Mouse (Mus musculus): ENCODE measurements around the gene Tmem158. TPM values are rescaled to one million over a fixed set of nuclear protein-coding genes. Genes with fewer than 3 reads are reported as not detected.

Tmem158 gene
- polyA plus RNA-seq (2015; fragmentation: Nextera tagmentation; extraction: Ambion mirVana), result 15.1 and 16.8 TPM in 2 replicates

GRCm38 (mm10) chr9:123260611-123261021 lies at the start of gene Tmem158:
Tmem158 (minus strand) TSS chr9:123260764.
- H3K9ac ChIP-seq (ENCODE audit: low read length), result peak within 1 kb of the TSS; percentile 69
- WGBS, result 0% methylated on average over 39 of the region's 40 CpGs
- no peaks in the 10 kb centered on the region for H3K4me1 ChIP-seq (replicated peaks; ENCODE audit: control insufficient read depth, insufficient read depth)
- no peak for TF ChIP-seq EP300 (optimal IDR thresholded peaks at IDR 0.05)
- TF ChIP-seq CTCF (IDR thresholded peaks at IDR 0.05; ENCODE audit: low read depth), result no peak
- peak within 1 kb of the TSS; percentile 98 for H3K4me2 ChIP-seq (replicated peaks; ENCODE audit: low read depth)
- H3K36me3 ChIP-seq (ENCODE audit: control insufficient read depth, insufficient read depth, low read length), result no peaks in the 10 kb centered on the region
- ATAC-seq (ENCODE audit: low FRiP score, low TSS enrichment) (peak; percentile 78), DNase-seq (ENCODE audit: low spot score) (peak; percentile 86)
- peak within 1 kb of the TSS; percentile 72 for H3K4me3 ChIP-seq (ENCODE audit: low read depth, low read length)
- peak within 1 kb of the TSS; percentile 61 for H3K27ac ChIP-seq (replicated peaks)
- no peaks in the 10 kb centered on the region for H3K9me3 ChIP-seq (ENCODE audit: control insufficient read depth, low read length)
- H3K27me3 ChIP-seq (ENCODE audit: control insufficient read depth, insufficient read depth, low read length), result no peaks in the 10 kb centered on the region

GRCm38 (mm10) chr9:123309685-123310365 lies 49.3 kb upstream of the Tmem158 start:
- peak; percentile 64; the same call in 1 of the 2 replicates for ATAC-seq (ENCODE audit: low FRiP score, low TSS enrichment)
- DNase-seq (ENCODE audit: low spot score), result peak; percentile 25
- no peaks in the 10 kb centered on the region for H3K27me3 ChIP-seq (ENCODE audit: control insufficient read depth, insufficient read depth, low read length)
- no peaks in the 10 kb centered on the region for H3K9me3 ChIP-seq (ENCODE audit: control insufficient read depth, low read length)
- H3K9ac ChIP-seq (ENCODE audit: low read length), result no peak overlapping the region
- H3K4me3 ChIP-seq (ENCODE audit: low read depth, low read length), result no peak overlapping the region
- no peak overlapping the region for H3K4me2 ChIP-seq (replicated peaks; ENCODE audit: low read depth)
- H3K4me1 ChIP-seq (replicated peaks; ENCODE audit: control insufficient read depth, insufficient read depth), result 0 out of 2 replicates have a peak, but pooled peaks cover 4% of the 10 kb centered on the region
- no peaks in the 10 kb centered on the region for H3K36me3 ChIP-seq (ENCODE audit: control insufficient read depth, insufficient read depth, low read length)
- WGBS, result 35% methylated on average over 2 of the region's 2 CpGs
- no peak for TF ChIP-seq EP300 (optimal IDR thresholded peaks at IDR 0.05)
- H3K27ac ChIP-seq (replicated peaks), result no peak overlapping the region

- Histone ChIP-seq H3K9me3 (ENCODE audit: control insufficient read depth, low read length) (no peaks in the 10 kb centered on the region), H3K27ac (replicated peaks) (no peak overlapping the region), H3K27me3 (ENCODE audit: control insufficient read depth, insufficient read depth, low read length) (no peaks in the 10 kb centered on the region), H3K36me3 (ENCODE audit: control insufficient read depth, insufficient read depth, low read length) (no peaks in the 10 kb centered on the region), H3K4me1 (replicated peaks; ENCODE audit: control insufficient read depth, insufficient read depth) (0 out of 2 replicates have a peak, but pooled peaks cover 4% of the 10 kb centered on the region), H3K4me2 (replicated peaks; ENCODE audit: low read depth) (no peak overlapping the region), H3K9ac (ENCODE audit: low read length) (no peak overlapping the region), H3K4me3 (ENCODE audit: low read depth, low read length) (no peak overlapping the region)
- peak; percentile 16 for DNase-seq (ENCODE audit: low spot score)
- peak; percentile 45; the same call in 1 of the 2 replicates for ATAC-seq (ENCODE audit: low FRiP score, low TSS enrichment)
- 11% methylated on average over 5 of the region's 5 CpGs for WGBS
- TF ChIP-seq CTCF (IDR thresholded peaks at IDR 0.05; ENCODE audit: low read depth) (no peak), EP300 (optimal IDR thresholded peaks at IDR 0.05) (no peak)
Measured at GRCm38 (mm10) chr9:123309073-123309472, 48.5 kb upstream of the Tmem158 start.

- no peak overlapping the region for H3K4me3 ChIP-seq (ENCODE audit: low read depth, low read length)
Measured at GRCm38 (mm10) chr9:123304917-123305316, 44.4 kb upstream of the Tmem158 start.

GRCm38 (mm10) chr9:123303952-123304351 lies 43.4 kb upstream of the Tmem158 start:
- H3K9ac ChIP-seq (ENCODE audit: low read length), result no peak overlapping the region
- no peak for TF ChIP-seq EP300 (optimal IDR thresholded peaks at IDR 0.05)
- TF ChIP-seq CTCF (IDR thresholded peaks at IDR 0.05; ENCODE audit: low read depth), result no peak
- H3K4me2 ChIP-seq (replicated peaks; ENCODE audit: low read depth), result no peak overlapping the region
- no peak overlapping the region for H3K27ac ChIP-seq (replicated peaks)
- no peak for ATAC-seq (ENCODE audit: low FRiP score, low TSS enrichment)
- DNase-seq (ENCODE audit: low spot score), result peak; percentile 17
- no peaks in the 10 kb centered on the region for H3K36me3 ChIP-seq (ENCODE audit: control insufficient read depth, insufficient read depth, low read length)
- 78% methylated on average over 7 of the region's 7 CpGs for WGBS
- no peaks in the 10 kb centered on the region for H3K9me3 ChIP-seq (ENCODE audit: control insufficient read depth, low read length)
- no peak overlapping the region for H3K4me3 ChIP-seq (ENCODE audit: low read depth, low read length)
- no peaks in the 10 kb centered on the region for H3K4me1 ChIP-seq (replicated peaks; ENCODE audit: control insufficient read depth, insufficient read depth)
- H3K27me3 ChIP-seq (ENCODE audit: control insufficient read depth, insufficient read depth, low read length), result no peaks in the 10 kb centered on the region

More at GRCm38 (mm10) chr9:123304917-123305316, 44.4 kb upstream of the Tmem158 start:
- TF ChIP-seq CTCF (IDR thresholded peaks at IDR 0.05; ENCODE audit: low read depth) (no peak), EP300 (optimal IDR thresholded peaks at IDR 0.05) (no peak)
- ATAC-seq (ENCODE audit: low FRiP score, low TSS enrichment) (no peak), DNase-seq (ENCODE audit: low spot score) (no peak)
- H3K27me3 ChIP-seq (ENCODE audit: control insufficient read depth, insufficient read depth, low read length), result no peaks in the 10 kb centered on the region
- H3K36me3 ChIP-seq (ENCODE audit: control insufficient read depth, insufficient read depth, low read length), result no peaks in the 10 kb centered on the region
- H3K27ac ChIP-seq (replicated peaks), result no peak overlapping the region
- H3K4me2 ChIP-seq (replicated peaks; ENCODE audit: low read depth), result no peak overlapping the region
- no peak overlapping the region for H3K9ac ChIP-seq (ENCODE audit: low read length)
- 0 out of 2 replicates have a peak, but pooled peaks cover 4% of the 10 kb centered on the region for H3K4me1 ChIP-seq (replicated peaks; ENCODE audit: control insufficient read depth, insufficient read depth)
- H3K9me3 ChIP-seq (ENCODE audit: control insufficient read depth, low read length), result no peaks in the 10 kb centered on the region
- 61% methylated on average over 8 of the region's 8 CpGs for WGBS

GRCm38 (mm10) chr9:123302759-123303313 lies 42.3 kb upstream of the Tmem158 start:
- WGBS, result 88% methylated on average over 2 of the region's 2 CpGs
- ATAC-seq (ENCODE audit: low FRiP score, low TSS enrichment), result no peak
- no peaks in the 10 kb centered on the region for H3K9me3 ChIP-seq (ENCODE audit: control insufficient read depth, low read length)
- TF ChIP-seq EP300 (optimal IDR thresholded peaks at IDR 0.05), result no peak
- TF ChIP-seq CTCF (IDR thresholded peaks at IDR 0.05; ENCODE audit: low read depth), result no peak
- H3K4me1 ChIP-seq (replicated peaks; ENCODE audit: control insufficient read depth, insufficient read depth), result no peaks in the 10 kb centered on the region
- H3K27me3 ChIP-seq (ENCODE audit: control insufficient read depth, insufficient read depth, low read length), result no peaks in the 10 kb centered on the region
- H3K4me2 ChIP-seq (replicated peaks; ENCODE audit: low read depth), result no peak overlapping the region
- H3K27ac ChIP-seq (replicated peaks), result no peak overlapping the region
- DNase-seq (ENCODE audit: low spot score), result no peak
- no peak overlapping the region for H3K4me3 ChIP-seq (ENCODE audit: low read depth, low read length)
- no peaks in the 10 kb centered on the region for H3K36me3 ChIP-seq (ENCODE audit: control insufficient read depth, insufficient read depth, low read length)
- no peak overlapping the region for H3K9ac ChIP-seq (ENCODE audit: low read length)

Data from stomach, postnatal 0 days (tissue).